Comparison of ENCODE assay signal across 28 mouse cellular contexts in the genomic region with DNA sequence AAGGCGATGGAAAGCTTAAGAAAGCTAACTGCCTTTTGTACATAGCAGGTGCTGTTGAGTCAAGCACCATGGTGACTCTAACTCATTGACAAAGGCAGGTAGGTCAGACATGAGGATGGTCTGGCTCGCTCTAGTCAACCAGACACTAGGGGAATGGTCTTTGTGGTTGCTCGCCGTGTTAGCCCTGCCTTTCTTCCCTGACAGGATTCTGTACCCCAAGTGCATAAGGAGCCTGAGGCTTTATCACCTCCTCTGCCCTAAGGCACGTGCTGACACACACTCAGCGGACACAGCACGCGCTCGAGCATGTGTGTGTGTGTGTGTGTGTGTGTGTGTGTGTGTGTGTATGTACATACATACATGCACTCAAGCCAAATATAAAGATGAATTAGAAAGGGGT.
DNase-seq lines count a peak whose midpoint lies in the region; ATAC-seq and TF ChIP-seq lines count a peak whose summit lies in the region.
"Had no signal": no experiment of that assay in that cellular context is flagged by ENCODE, and none has a peak within 500 bp of the region (broad histone marks: within the 10 kb centered on the region; RNA-seq: fewer than 3 reads in every experiment).

No protein-coding gene starts in this region.

- H3K9me3 ChIP-seq in neural tube, embryonic 15.5 days (replicated peaks) = no peaks in the 10 kb centered on the region
- H3K9me3 ChIP-seq: embryonic facial prominence, embryonic 13.5 days; embryonic facial prominence, embryonic 15.5 days; forebrain, embryonic 10.5 days; forebrain, embryonic 12.5 days; G1E had no signal

- H3K27me3 ChIP-seq in heart, adult 2 months (ENCODE audit: control insufficient read depth, insufficient read depth, low read length) = no peaks in the 10 kb centered on the region
- no peaks in the 10 kb centered on the region for H3K27me3 ChIP-seq in neural tube, embryonic 15.5 days (replicated peaks)
- H3K27me3 ChIP-seq: embryonic facial prominence, embryonic 13.5 days; embryonic facial prominence, embryonic 15.5 days; forebrain, embryonic 12.5 days; Patski had no signal

- H3K4me3 ChIP-seq in gastrocnemius, adult 2 months = no peak overlapping the region
- H3K4me3 ChIP-seq in heart, adult 2 months = no peak overlapping the region
- H3K4me3 ChIP-seq in neural tube, embryonic 15.5 days (replicated peaks) = no peak overlapping the region
- H3K4me3 ChIP-seq: embryonic facial prominence, embryonic 13.5 days; embryonic facial prominence, embryonic 15.5 days; erythroblast, embryonic 14.5 days; forebrain, embryonic 10.5 days; forebrain, embryonic 12.5 days had no signal

- TF ChIP-seq POLR2A in heart, adult 2 months (IDR thresholded peaks at IDR 0.05; ENCODE audit: insufficient read depth, low read depth, low read length) = no peak

- H3K36me3 ChIP-seq in heart, adult 2 months (ENCODE audit: control insufficient read depth, insufficient read depth, low read length) = 0 out of 2 replicates have a peak, but pooled peaks cover 2% of the 10 kb centered on the region
- no peaks in the 10 kb centered on the region for H3K36me3 ChIP-seq in neural tube, embryonic 15.5 days
- H3K36me3 ChIP-seq: embryonic facial prominence, embryonic 13.5 days; embryonic facial prominence, embryonic 15.5 days; forebrain, embryonic 10.5 days; forebrain, embryonic 12.5 days; G1E had no signal

- no peak for DNase-seq in gastrocnemius, adult 2 months
- no peak for DNase-seq in gastrocnemius, postnatal 14 days
- no peak for DNase-seq in heart, adult 2 months
- DNase-seq in heart, postnatal 36 days = no peak
- peak; percentile 4 for DNase-seq in neural tube, embryonic 10.5 days (ENCODE audit: extremely low spot score, low spot score)
- DNase-seq: adrenal gland, adult 8-10 months; adrenal gland, postnatal 14 days; adrenal gland, postnatal 36 days; B cell, adult 2 months; cerebellum, adult 11 months; cerebellum, adult 18-20 months; cerebellum, adult 8-10 months; cerebellum, adult 9-11 months; cerebellum, postnatal 14 days; cerebellum, postnatal 36 days; embryo, embryonic 11 days had no signal

- no peak overlapping the region for H3K9ac ChIP-seq in heart, adult 2 months (ENCODE audit: low read depth, low read length)
- H3K9ac ChIP-seq in neural tube, embryonic 15.5 days (replicated peaks) = no peak overlapping the region
- H3K9ac ChIP-seq: embryonic facial prominence, embryonic 13.5 days; embryonic facial prominence, embryonic 15.5 days; forebrain, embryonic 12.5 days had no signal

- intact Hi-C loops in gastrocnemius, adult 2 months (cut with DNase I) = no loop called here
- intact Hi-C loops in gastrocnemius, postnatal 14 days (cut with DNase I; ENCODE audit: low total_unique reads) = no loop called here
- intact Hi-C loops in heart, adult 2 months (cut with DNase I) = loop anchor here (5.0 kb wide), 1 partner anchor 37 kb away; no protein-coding TSS in a partner anchor
- intact Hi-C loops in heart, postnatal 36 days (cut with DNase I) = no loop called here

- TF ChIP-seq CTCF in gastrocnemius, adult 2 months (IDR thresholded peaks at IDR 0.05) = no peak
- TF ChIP-seq CTCF in heart, adult 2 months (IDR thresholded peaks at IDR 0.05) = no peak

- H3K4me2 ChIP-seq in neural tube, embryonic 15.5 days = no peak overlapping the region
- H3K4me2 ChIP-seq: embryonic facial prominence, embryonic 13.5 days; embryonic facial prominence, embryonic 15.5 days; forebrain, embryonic 12.5 days had no signal

- TF ChIP-seq EP300 in heart, adult 2 months (IDR thresholded peaks at IDR 0.05; ENCODE audit: insufficient read depth, low read depth, low read length) = no peak

- H3K79me2 ChIP-seq in heart, adult 2 months (replicated peaks; ENCODE audit: control insufficient read depth, insufficient read depth, low read length) = no peaks in the 10 kb centered on the region

- H3K27ac ChIP-seq in gastrocnemius, adult 2 months = peak overlapping the region; percentile 86
- H3K27ac ChIP-seq in heart, adult 2 months = peak overlapping the region; percentile 88; the same call in 1 of the 2 replicates
- H3K27ac ChIP-seq in neural tube, embryonic 15.5 days (replicated peaks) = no peak overlapping the region
- H3K27ac ChIP-seq: embryonic facial prominence, embryonic 13.5 days; embryonic facial prominence, embryonic 15.5 days; forebrain, embryonic 10.5 days; forebrain, embryonic 12.5 days had no signal

- peaks cover 16% of the 10 kb centered on the region for H3K4me1 ChIP-seq in heart, adult 2 months (ENCODE audit: control insufficient read depth, insufficient read depth, low read length)
- H3K4me1 ChIP-seq in neural tube, embryonic 15.5 days = peaks cover 5% of the 10 kb centered on the region; the same call in 1 of the 2 replicates
- H3K4me1 ChIP-seq: forebrain, embryonic 12.5 days had no signal

- no peak for ATAC-seq in neural tube, embryonic 15.5 days (ENCODE audit: low FRiP score)
- ATAC-seq: activated CD4-positive, CD25-positive, alpha-beta regulatory T cell, adult 4 months; CD4-positive, CD25-positive, alpha-beta regulatory T cell, adult 4 months; forebrain, embryonic 14.5 days; forebrain, embryonic 16.5 days; Patski had no signal

- 95% methylated on average over 9 of the region's 9 CpGs for WGBS in heart, adult 2 months
- 87% methylated on average over 9 of the region's 9 CpGs for WGBS in neural tube, embryonic 15.5 days
